In the genomic region with DNA sequence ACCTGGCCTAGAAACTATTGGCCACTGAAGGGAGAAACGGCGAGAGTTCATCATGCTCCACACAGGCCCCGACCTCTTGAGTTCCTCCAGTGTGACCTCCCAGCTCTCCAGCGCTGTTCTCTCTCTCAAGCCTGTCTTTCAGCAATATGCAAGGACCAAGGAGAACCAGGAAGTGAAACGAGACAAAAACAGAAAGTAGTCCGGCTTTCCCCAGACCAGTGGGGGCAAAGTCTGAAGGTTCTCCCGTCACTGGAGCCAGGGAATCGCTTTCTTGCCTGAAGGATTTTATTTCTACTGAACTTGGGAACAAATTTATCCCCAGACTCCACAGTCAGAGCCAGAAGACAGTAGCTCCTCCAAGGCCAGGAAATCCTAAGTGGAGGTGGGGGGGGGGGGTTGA, we compare ENCODE assay signal across 1 mouse cellular context.
A peak's percentile ranks its signal among the peaks of the same experiment; 100 is the strongest.
TF ChIP-seq lines count a peak whose summit lies in the region.

No protein-coding gene starts in this region.

TF ChIP-seq in MEL, 35 proteins besides CTCF, POLR2A, EP300 and RAD21 (continued from another document):
- TF ChIP-seq MAZ (IDR thresholded peaks at IDR 0.05; ENCODE audit: low read depth, low read length) (no peak; the same call in 1 of the 2 replicates), TCF12 (IDR thresholded peaks at IDR 0.05; ENCODE audit: low read depth, low read length) (no peak), MYB (IDR thresholded peaks at IDR 0.05; ENCODE audit: low read depth, low read length) (no peak), NRF1 (IDR thresholded peaks at IDR 0.05; ENCODE audit: insufficient read depth, low read depth, low read length, poor library complexity, severe bottlenecking) (no peak), ETS1 (IDR thresholded peaks at IDR 0.05; ENCODE audit: low read depth, low read length) (0 out of 2 replicates have a peak, but pooled peaks have one; percentile 2), CHD1 (IDR thresholded peaks at IDR 0.05; ENCODE audit: low read depth, low read length) (peak; percentile 83; the same call in 1 of the 2 replicates), BHLHE40 (IDR thresholded peaks at IDR 0.05; ENCODE audit: borderline replicate concordance, low read depth, low read length) (no peak), HCFC1 (IDR thresholded peaks at IDR 0.05; ENCODE audit: low read depth, low read length) (peak; percentile 43; the same call in 1 of the 2 replicates), CHD2 (IDR thresholded peaks at IDR 0.05; ENCODE audit: low read length) (no peak), POLR2AphosphoS5 (IDR thresholded peaks at IDR 0.05; ENCODE audit: borderline replicate concordance, low read depth, low read length) (no peak), TBP (IDR thresholded peaks at IDR 0.05; ENCODE audit: low read depth, low read length) (0 out of 2 replicates have a peak, but pooled peaks have one; percentile 23), E2F4 (IDR thresholded peaks at IDR 0.05; ENCODE audit: borderline replicate concordance, low read depth, low read length) (no peak), ZC3H11A (IDR thresholded peaks at IDR 0.05; ENCODE audit: low read depth, low read length) (no peak)
